Mouse (Mus musculus): ENCODE measurements around the gene Acr.
A peak's percentile ranks its signal among the peaks of the same experiment; 100 is the strongest.

The Acr gene

DNA sequence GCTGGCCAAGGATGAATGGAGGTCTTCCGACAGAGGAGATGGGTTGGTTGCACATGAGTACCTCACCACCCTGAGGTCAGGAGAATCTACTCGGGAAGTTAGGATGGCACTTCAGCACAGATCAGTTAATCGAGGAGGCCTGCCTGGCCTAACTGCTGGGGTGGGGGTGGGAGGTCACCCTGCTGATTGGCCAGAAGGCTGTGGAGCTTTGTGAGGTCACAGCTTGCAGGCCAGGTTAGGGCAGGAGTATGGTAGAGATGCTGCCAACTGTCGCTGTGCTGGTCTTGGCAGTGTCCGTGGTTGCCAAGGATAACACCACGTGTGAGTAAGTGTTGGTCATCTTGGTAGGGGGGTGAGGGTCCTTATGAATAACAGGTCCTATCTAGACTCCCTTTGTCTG lies at the start of gene Acr:
Gene Acr, plus strand, starts transcription at position 213 of the 400 bp plus-strand sequence.
- DNase-seq, result no peak

DNA sequence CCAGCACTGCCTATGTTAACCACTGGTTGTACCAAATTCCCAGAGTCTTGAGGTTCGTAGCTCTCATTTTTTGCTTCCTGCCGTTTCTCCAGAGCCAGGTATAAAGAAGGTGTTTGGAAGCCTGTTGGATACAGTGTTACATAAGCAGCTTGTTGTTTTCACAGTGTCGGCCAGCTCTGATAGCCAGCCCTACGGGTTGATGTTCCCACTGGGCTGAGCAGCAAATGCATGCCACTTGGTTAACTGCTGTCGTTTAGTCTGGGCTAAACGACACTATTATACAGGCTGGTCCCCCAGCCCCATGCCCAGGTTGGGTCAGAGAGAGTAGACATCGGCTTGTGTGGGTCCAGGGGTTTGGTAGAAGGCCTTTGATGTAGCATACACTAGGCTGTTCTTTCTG lies 46.2 kb upstream of the Acr start:
- no peak for DNase-seq

DNA sequence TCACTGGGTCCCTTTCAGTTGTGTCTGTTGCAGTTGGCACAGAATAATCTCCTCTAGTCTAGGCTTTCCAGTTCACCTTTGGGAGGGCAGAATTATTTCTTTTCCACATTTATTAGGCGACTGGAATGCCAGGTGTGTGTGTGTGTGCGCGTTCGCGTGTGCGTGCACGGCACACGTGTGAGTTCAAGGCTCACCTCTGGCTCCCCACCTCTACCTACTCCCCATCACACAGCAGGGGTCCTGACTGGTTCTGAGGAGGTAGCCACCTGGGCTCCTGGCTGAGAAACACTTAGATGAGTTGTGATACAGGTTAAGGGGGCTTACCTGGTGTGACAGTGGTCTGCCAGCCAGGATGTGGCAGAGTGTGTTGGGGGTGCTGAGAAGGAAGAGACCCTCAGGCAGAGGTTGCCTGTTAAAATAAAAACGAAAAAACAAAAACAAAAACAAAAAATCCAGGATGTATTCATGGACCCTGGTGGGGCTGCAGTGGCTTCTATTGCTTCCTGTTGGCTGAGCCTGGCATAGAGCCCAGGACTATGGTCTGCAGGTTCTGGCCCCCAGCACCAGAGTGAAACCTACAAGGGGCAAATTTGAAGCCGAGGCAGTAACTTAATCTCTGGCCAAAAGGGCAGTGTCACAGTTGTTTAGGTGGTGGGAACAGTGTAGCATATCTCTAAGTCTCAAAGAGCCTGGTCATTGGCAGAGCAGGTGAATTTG lies 45.4 kb upstream of the Acr start:
- DNase-seq, result no peak

DNA sequence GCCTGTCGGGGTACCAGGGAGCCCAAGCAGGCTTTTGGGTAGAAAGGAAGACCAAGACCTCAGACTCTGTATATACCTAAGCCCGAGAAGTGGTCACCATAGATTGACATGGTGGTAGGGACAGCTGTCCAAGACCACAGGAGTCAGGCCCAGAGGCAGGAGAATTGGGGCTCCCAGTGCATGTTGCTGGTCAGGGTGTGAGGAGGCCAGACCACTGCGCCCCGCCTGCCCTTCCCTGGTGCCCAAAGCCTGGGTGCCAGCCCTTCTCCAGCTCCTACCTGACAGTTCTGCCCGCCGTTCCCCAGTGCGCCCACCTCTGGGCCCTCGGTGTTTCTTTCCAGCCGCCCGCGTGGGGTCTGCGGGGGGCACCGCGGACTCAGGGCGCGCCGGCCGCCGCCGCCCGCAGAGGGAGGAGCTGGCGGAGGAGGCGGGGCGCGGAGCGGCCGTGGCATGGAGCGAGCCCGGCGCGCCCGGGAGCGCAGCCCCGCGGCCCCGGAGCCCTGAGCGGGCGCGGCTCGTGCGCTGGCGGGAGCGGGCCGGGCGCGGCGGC lies 44.8 kb upstream of the Acr start:
- no peak for DNase-seq

DNA sequence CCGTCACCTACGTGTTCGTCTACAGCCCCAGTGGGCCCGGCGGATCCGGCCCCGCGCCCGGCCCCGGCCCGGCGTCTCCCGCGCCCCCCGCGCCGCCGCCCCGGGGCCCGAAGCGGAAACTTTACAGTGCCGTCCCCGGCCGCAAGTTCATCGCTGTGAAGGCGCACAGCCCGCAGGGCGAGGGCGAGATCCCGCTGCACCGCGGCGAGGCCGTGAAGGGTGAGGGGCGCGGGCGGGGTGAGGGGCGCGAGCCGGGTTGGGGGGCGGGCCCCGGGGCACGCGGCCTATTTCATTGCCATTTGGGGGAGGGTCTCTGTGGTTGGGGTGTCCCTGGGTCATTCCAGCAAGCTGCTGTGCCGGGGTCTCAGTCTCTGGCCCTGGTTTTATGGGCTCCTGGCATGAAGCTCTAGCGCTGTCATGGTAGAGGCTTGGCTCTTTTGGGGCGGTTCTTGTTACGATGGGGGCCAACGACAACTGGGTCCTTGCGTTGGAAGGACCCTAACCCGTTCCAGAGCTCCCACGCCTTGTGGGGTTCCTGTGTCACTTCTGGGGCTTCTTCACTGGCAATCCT lies 44.0 kb upstream of the Acr start:
- DNase-seq, result no peak

DNA sequence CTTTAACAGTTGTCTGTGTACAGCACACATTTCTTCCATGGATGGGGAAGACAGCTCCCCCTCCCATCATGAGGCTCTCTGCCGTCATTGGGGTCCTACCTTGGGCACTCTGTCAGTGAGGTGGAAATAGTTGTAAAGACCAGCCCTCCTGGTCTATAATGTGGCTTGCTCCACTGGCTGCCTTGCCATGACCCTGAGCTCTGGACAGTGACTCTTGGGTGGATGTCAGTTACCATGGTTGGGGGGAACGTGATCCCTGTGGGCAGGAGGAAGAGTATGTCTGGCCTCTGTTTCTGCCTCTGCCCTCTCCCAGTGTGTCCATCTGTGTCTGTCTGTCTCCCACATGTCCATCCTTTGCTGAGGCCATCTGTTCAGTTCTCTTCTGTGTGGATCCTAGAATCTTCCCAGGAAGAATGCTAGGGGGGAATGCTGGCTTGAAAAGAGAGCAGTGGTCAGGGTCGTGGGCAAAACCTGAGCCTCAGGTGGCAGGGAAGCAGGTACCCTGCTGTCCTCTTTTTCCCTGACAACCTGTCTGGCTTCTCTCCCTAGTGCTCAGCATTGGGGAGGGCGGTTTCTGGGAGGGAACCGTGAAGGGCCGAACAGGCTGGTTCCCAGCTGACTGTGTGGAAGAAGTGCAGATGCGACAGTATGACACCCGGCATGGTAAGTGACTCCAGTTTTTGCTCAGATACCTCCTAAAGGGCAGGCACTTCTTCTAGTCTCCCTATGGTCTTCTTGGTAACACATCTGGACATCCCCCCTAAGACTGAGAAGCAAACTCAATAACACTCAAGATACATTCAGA lies 43.3 kb upstream of the Acr start:
- no peak for DNase-seq

DNA sequence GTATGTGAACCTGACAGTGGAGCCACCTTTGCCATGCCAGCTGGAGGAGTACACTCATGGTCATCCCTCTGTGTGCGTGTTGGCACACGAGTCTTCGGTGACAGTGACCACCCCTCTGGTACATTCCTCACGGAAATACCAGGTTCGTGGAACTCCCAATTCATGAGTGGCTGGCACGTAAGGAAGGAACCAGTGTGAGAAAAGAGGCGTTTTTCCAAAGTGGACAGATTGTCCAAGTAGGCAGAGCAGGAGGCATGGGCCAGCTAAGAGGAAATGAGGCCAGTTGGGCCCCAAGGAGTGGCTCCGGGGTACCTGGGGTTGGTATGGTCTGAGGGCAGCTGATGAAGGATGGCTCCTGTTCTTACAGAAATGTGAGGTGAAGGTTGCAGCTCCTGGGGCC lies 42.7 kb upstream of the Acr start:
- no peak for DNase-seq

DNA sequence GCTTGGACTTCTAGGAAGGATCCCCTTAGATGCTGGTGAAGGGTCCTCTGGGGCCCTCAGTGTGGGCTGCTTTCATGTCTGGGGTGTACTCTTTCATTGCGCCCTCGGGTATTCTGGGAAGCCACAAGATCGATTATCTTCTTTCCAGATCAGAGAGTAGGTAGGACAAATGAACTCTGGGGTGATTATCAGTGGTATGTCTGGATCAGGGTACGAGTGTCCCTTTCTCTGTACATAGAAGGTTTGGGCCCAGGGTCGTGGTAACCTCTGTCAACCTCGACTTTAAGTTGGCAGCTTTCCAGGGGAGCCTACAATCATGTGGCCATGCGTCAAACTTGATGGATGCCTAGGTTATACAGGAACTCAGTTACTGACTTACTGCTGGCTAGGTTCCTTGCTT lies 42.2 kb upstream of the Acr start:
- no peak for DNase-seq

DNA sequence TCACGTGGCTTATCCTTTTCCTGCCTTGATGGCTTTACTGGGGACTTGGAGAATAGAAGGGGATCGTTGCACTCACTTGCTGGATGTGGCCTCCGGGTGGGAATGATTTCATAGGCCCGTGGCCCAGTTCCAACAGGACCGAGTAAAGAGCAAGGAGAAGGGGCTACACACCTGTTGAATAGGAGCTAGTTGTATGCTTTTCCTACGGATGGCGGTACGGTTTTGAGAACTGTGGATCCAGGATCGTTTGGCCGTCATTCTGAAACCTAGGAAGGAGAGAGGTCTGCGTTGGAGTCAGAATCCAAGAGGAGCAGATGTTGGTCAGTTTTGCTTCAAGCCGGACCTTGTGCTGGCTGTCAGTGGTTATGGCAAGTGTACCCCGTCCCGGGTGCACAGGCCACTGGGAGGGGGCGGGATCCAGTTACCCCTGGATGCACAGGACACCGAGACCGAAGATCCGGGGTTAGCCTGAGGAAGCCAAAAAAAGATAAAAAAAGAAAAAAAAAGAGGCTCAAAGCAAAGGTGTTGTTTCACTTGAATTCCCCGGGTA lies 41.3 kb upstream of the Acr start:
- no peak for DNase-seq

DNA sequence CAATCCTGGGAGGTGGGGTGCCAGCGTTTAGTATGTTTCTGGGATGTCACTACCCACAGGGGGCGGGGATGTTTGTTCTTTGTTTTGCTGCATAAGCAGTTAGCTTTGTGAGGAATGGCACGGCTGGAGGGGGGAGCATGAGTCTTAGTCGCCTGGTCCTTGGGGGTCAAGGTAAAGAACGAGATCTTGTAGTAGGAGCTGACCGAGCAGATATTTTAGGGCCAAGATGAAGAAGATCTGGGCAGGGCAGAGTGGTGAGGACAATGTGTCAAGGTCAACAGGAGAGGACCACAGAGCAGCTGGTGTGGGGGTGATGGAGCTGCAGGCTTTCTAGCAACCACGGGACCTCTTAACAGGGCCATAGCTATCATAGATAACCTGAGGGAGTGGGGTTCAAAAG lies 40.7 kb upstream of the Acr start:
- no peak for DNase-seq

DNA sequence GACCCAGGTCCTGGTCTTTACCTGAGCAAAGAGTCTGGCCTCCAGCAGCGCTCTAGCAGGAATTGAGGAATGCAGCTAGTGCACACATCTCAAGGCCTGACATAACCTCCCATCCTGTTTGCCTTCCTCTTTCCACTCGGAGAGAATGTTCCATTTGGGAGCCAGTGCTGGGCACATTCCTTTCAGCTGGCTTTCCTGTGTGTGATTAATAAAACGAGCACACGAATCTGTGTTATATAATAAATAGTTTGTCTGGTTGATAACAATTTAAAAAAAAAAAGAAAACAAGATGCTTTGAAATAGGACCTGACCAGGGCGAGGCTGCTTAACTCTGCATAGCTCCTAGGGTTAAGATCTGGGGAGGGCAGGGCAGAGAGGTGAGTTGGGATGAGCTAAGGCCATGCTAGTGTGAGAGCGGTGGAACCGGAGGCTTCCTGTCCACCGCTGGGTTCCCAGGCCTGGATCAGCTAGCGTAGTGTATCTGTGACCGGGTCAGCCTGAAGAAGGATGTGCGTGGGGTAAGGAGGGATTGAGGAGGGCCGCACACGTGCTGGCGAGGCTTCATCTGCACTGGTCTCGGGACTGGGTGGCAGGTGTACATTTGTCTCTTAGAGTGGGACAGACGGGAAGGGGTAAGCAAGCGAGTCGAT lies 39.8 kb upstream of the Acr start:
- DNase-seq, result no peak

DNA sequence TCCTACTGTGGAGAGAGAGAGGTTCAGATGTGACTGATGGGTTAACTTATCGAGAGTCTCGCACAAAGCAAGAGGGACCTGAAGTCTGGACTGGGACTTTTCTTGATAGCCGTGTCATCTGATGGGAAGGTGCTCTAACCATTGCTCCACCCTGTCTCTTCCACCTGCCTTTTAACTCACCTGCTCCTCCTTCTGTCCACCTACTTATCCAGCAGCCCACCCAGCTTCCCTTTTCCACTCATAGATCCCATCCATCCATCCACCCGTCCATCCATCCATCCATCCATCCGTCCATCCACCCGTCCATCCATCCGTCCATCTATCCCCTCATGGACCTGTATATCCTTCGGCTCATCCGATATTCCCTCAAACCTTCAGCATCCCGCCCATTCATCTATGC lies 39.2 kb upstream of the Acr start:
- DNase-seq, result no peak

DNA sequence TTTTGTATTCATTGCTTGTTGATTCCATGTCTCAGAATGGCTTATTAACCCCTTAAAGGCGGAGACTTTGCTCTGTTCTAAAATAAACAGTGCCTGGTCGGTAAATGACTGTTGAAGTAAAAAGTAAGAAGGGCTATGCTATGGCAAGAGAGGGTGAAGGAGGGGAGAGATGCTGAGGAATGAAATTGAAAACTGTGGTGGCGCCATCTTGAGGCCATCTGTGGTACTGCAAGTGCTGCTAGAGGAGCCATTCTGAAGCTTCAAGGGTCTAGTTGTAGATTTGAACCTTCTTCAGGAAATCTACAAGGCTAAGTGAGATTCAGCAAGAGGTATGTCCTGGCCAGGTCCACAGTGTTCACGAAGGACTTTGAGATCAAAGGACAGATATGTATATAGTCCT lies 37.8 kb upstream of the Acr start:
- peak; percentile 70 for DNase-seq

DNA sequence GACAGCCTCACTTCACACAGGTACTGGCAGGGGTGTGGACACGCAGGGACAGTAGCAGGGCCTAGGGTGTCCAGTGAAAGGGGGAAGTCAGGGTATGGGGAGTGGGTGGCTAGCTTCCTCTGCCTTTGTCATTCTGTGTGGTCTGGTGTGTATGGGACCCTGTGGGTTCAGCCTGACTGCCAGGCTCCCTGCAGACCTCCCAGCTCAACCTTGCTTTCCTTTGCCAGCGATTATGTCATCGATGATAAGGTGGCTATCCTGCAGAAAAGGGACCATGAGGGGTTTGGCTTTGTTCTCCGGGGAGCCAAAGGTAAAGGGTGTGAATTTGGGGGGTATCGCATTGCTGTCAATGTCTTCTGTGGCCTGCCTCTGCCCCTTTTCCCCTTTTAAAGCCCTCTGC lies 36.7 kb upstream of the Acr start:
- no peak for DNase-seq

DNA sequence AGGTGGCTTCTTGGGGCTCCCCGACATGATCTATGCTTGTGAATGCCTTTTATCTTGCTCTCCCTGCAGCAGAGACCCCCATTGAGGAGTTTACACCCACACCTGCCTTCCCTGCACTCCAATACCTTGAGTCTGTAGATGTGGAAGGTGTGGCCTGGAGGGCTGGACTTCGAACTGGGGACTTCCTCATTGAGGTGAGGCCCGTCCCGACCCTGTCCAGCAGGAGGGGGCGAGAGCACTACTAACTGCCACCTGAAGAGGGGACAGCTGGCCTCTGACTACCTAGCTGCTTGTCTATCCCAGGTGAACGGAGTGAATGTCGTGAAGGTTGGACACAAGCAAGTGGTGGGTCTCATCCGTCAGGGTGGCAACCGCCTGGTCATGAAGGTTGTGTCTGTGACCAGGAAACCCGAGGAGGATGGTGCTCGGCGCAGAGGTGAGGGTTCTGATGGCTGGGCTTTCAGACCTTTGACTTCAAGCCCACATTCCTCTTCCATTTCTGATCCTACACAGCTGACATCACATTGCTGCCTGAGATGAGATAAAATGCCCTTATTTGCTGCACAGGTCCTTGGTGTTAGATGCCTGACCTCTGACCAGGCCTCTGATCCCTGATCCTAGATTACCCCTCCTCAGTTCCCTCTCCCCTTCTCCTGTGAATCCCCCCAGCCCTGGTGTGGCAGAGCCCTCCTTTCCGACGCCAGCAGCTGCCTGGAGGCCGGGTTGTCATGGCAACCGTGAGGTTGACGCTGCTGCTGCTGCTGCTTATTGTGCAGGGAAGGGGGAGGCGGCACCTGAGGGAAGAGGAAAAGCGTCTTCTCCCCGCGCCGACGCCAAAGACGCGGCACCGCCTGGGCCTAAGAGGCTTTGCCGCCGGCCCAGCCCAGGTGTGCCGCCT lies 35.9 kb upstream of the Acr start:
- no peak for DNase-seq

DNA sequence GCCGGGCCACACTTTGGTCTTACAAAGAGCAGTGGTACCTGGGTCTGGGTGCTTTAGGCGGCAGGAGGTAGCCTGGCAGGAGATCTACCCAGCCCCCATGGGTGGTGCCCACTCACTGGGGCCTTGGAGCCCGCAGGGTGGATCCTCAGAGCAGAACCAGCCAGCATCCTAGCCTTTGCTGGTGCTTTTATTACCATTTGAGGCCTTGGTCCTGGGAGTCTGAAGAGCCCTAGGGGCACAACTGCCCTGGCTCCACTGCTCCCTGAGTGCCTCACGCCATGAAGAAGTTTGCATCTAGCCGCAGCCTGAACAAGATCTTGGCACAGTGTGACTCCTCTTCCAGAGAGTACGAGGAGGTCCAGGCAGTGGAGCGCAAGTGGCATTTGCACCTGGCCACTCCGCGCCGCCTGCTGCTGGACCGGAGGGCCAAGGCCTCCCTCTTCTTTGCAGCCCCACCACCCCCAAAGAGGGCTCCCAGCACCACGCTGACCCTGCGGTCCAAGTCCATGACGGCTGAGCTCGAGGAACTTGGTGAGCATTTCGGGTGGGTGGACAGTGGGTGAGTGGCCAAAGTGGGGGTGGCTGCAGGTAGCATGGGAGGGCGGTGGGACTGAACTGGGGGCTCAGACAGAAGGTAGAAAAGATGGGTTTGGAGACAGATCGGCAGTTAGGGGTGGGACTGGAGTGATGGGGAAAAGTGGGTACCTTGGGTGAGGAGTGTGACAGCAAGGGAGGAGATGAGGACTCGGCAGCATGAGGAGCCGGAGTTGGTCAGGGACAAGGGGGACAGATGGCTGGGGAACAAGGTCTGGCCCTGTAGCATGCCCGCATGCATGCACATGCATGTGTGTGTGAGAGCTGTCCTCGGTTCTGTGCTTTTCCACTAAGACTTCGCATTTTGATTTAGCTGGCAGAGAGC lies 34.9 kb upstream of the Acr start:
- no peak for DNase-seq

DNA sequence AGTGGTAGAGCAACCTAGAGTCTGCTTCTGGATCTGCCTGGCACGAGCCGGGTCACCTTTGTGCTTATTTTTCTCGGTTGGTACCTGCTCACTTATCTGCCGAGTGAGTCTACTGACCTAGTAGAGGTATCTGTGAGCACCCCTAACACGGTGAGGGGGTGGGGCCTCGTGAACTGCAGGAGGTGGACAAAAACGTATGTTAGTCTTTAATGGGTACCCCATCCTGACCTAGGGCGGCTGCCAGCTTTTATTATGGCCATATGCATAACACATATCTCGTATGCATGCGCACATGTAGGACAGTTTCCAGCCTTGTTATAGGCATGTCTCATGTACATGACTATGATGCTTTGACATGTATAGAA lies 34.3 kb upstream of the Acr start:
- no peak for DNase-seq

DNA sequence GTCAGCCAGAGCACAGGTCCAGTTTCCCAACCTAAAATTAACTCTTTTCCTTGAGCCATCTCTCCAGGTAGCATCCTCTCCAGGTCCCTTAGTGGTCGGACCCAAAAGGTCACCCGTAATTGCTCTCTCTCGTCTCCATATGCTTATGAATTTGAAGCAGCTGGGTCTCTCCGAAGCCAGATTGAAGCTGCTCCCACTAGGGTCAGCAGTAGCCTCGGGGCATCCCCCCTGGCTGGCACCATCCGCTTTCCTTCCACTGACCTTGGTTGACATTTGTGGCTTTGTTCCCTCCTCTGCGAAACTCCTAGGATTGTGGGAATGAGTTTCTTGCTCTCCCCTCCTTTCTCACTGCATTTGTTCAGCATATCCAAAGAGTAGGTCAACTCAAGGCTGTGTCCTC lies 24.0 kb upstream of the Acr start:
- no peak for DNase-seq

DNA sequence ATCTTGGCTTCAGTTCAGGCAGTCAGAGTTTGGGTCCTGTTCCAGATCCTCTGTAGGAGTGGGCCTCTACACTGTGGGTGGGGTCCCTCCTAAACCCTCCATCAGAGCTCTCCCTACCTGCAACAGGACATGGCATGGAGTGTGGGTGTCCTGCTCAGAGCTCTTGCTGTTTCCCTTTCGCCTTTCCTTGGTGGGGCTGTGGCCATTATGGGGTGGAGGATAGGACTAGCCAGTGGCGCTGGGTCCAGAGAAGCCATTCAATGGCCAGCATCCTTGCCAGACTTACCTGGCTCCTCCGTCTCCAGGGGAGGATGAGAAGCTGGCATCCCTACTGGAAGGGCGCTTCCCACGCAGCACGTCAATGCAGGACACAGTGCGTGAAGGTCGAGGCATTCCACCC lies 20.8 kb upstream of the Acr start:
- DNase-seq, result no peak

DNA sequence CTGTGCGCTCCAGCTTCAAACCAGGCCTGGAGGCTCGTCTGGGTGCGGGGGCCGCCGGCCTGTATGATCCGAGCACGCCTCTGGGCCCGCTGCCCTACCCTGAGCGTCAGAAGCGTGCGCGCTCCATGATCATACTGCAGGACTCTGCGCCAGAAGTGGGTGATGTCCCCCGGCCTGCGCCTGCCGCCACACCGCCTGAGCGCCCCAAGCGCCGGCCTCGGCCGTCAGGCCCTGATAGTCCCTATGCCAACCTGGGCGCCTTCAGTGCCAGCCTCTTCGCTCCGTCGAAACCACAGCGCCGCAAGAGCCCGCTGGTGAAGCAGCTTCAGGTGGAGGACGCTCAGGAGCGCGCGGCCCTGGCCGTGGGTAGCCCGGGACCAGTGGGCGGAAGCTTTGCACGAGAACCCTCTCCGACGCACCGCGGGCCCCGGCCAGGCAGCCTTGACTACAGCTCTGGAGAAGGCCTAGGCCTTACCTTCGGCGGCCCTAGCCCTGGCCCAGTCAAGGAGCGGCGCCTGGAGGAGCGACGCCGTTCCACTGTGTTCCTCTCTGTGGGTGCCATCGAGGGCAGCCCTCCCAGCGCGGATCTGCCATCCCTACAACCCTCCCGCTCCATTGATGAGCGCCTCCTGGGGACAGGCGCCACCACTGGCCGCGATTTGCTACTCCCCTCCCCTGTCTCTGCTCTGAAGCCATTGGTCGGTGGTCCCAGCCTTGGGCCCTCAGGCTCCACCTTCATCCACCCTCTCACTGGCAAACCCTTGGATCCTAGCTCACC lies 20.1 kb upstream of the Acr start:
- DNase-seq, result no peak

Data from lung, postnatal 10 days (tissue).